24 mouse cellular contexts compared by ENCODE assay signal in genomic region chr10:40510356-40510755, GRCm38 (mm10). TPM values are rescaled to one million over a fixed set of nuclear protein-coding genes. Genes with fewer than 3 reads are reported as not detected.
"Had no signal": no experiment of that assay in that cellular context is flagged by ENCODE, and none has a peak within 500 bp of the region (broad histone marks: within the 10 kb centered on the region; RNA-seq: fewer than 3 reads in every experiment).

No protein-coding gene starts in this region.

- H3K36me3 ChIP-seq: hindbrain, embryonic 15.5 days; limb, embryonic 13.5 days; midbrain, embryonic 15.5 days; neural tube, embryonic 13.5 days had no signal

- H3K27me3 ChIP-seq: hindbrain, embryonic 15.5 days; limb, embryonic 13.5 days; midbrain, embryonic 15.5 days; neural tube, embryonic 13.5 days had no signal

- ATAC-seq: midbrain, embryonic 15.5 days had no signal

- H3K4me1 ChIP-seq: hindbrain, embryonic 15.5 days; midbrain, embryonic 15.5 days; neural tube, embryonic 13.5 days had no signal

- H3K27ac ChIP-seq: hindbrain, embryonic 15.5 days; kidney, postnatal 0 days; liver, embryonic 14.5 days; midbrain, embryonic 15.5 days; neural tube, embryonic 13.5 days had no signal

- H3K9ac ChIP-seq: hindbrain, embryonic 15.5 days; limb, embryonic 13.5 days; liver, embryonic 14.5 days; midbrain, embryonic 15.5 days; neural tube, embryonic 13.5 days had no signal

- H3K4me3 ChIP-seq: hindbrain, embryonic 15.5 days; limb, embryonic 13.5 days; midbrain, embryonic 15.5 days; neural tube, embryonic 13.5 days had no signal

- DNase-seq: kidney, adult 11 months; kidney, adult 9 months; kidney, postnatal 36 days; layer of hippocampus, adult 9-11 months; layer of hippocampus, postnatal 36 days; lung, adult 18-20 months; lung, postnatal 4 days; retina, postnatal 1 day; thymus, adult 2 months had no signal

- H3K9me3 ChIP-seq: hindbrain, embryonic 15.5 days; limb, embryonic 13.5 days; midbrain, embryonic 15.5 days; neural tube, embryonic 13.5 days had no signal

- H3K4me2 ChIP-seq: hindbrain, embryonic 15.5 days; limb, embryonic 13.5 days; midbrain, embryonic 11.5 days; midbrain, embryonic 15.5 days; neural tube, embryonic 13.5 days had no signal

RNA-seq across cellular contexts. Expression of gene Slc22a16, which starts 59.8 kb away (rescaled TPM):
- total RNA-seq: layer of hippocampus, adult 18-20 months; layer of hippocampus, postnatal 36 days; left cerebral cortex, adult 8-10 months; left cerebral cortex, postnatal 25 days; liver, adult 2 months; megakaryocyte, adult 5-6 weeks; monocyte, adult 5-6 weeks had no signal
- polyA plus RNA-seq: hindbrain, embryonic 15.5 days; kidney, postnatal 0 days; limb, embryonic 13.5 days; liver, adult 2 months; liver, embryonic 14.5 days; midbrain, embryonic 11.5 days; midbrain, embryonic 15.5 days; neural tube, embryonic 13.5 days; spleen, adult 2 months; thymus, adult 2 months; urinary bladder, adult 2 months had no signal
